In genomic region chr10:62651961-62652360, GRCm38 (mm10) we compare ENCODE assay signal across 8 mouse cellular contexts. TPM values are rescaled to one million over a fixed set of nuclear protein-coding genes. Genes with fewer than 3 reads are reported as not detected.
A peak's percentile ranks its signal among the peaks of the same experiment; 100 is the strongest.
DNase-seq lines count a peak whose midpoint lies in the region; ATAC-seq and TF ChIP-seq lines count a peak whose summit lies in the region.

No protein-coding gene starts in this region.

- H3K4me3 ChIP-seq in heart, embryonic 12.5 days, result peak overlapping the region; percentile 77
- H3K4me3 ChIP-seq in G1E (ENCODE audit: low read depth, low read length), result peak overlapping the region; percentile 82; the same call in 1 of the 2 replicates
- H3K4me3 ChIP-seq in forebrain, postnatal 0 days (ENCODE audit: low read depth, low read length), result peak overlapping the region; percentile 90
- peak overlapping the region; percentile 99 for H3K4me3 ChIP-seq in liver, embryonic 16.5 days (ENCODE audit: low read depth, low read length)

- peaks cover 5% of the 10 kb centered on the region for H3K36me3 ChIP-seq in heart, embryonic 12.5 days
- H3K36me3 ChIP-seq in G1E (replicated peaks), result peaks cover 3% of the 10 kb centered on the region
- no peaks in the 10 kb centered on the region for H3K36me3 ChIP-seq in forebrain, postnatal 0 days (ENCODE audit: insufficient read depth)
- no peaks in the 10 kb centered on the region for H3K36me3 ChIP-seq in liver, embryonic 16.5 days (ENCODE audit: control insufficient read depth, insufficient read depth)

- TF ChIP-seq CTCF in G1E (IDR thresholded peaks at IDR 0.05; ENCODE audit: low read depth, low read length), result no peak
- no peak for TF ChIP-seq CTCF in forebrain, postnatal 0 days (IDR thresholded peaks at IDR 0.05; ENCODE audit: low read depth)

- peaks cover 8% of the 10 kb centered on the region for H3K4me1 ChIP-seq in heart, embryonic 12.5 days (replicated peaks)
- H3K4me1 ChIP-seq in G1E (ENCODE audit: insufficient read depth, low read depth, low read length), result peaks cover 8% of the 10 kb centered on the region; the same call in 1 of the 2 replicates
- peaks cover 12% of the 10 kb centered on the region for H3K4me1 ChIP-seq in forebrain, postnatal 0 days (ENCODE audit: insufficient read depth)
- peaks cover 12% of the 10 kb centered on the region for H3K4me1 ChIP-seq in liver, embryonic 16.5 days (ENCODE audit: control insufficient read depth, low read depth, low read length)

- DNase-seq in heart, postnatal 4 days, result no peak
- DNase-seq in G1E (ENCODE audit: low spot score), result no peak
- no peak for DNase-seq in forebrain, postnatal 0 days
- no peak for DNase-seq in adrenal gland, postnatal 14 days
- DNase-seq in cerebellum, adult 8-10 months, result no peak
- DNase-seq in right cerebral cortex, adult 2 months (ENCODE audit: low spot score in 2 of 2), result no peak

- peak overlapping the region; percentile 85 for H3K4me2 ChIP-seq in heart, embryonic 12.5 days
- H3K4me2 ChIP-seq in forebrain, postnatal 0 days (ENCODE audit: low read depth), result peak overlapping the region; percentile 55
- H3K4me2 ChIP-seq in liver, embryonic 16.5 days (ENCODE audit: low read depth, low read length), result peak overlapping the region; percentile 85

- H3K27me3 ChIP-seq in heart, embryonic 12.5 days (replicated peaks), result no peaks in the 10 kb centered on the region
- no peaks in the 10 kb centered on the region for H3K27me3 ChIP-seq in G1E (ENCODE audit: insufficient read depth, low read length)
- H3K27me3 ChIP-seq in forebrain, postnatal 0 days (ENCODE audit: insufficient read depth, low read length), result no peaks in the 10 kb centered on the region
- no peaks in the 10 kb centered on the region for H3K27me3 ChIP-seq in liver, embryonic 16.5 days (ENCODE audit: control insufficient read depth, insufficient read depth, low read depth, low read length)

- H3K9ac ChIP-seq in heart, embryonic 12.5 days, result peak overlapping the region; percentile 65
- peak overlapping the region; percentile 57 for H3K9ac ChIP-seq in forebrain, postnatal 0 days
- peak overlapping the region; percentile 89 for H3K9ac ChIP-seq in liver, embryonic 16.5 days (ENCODE audit: low read depth, low read length)

- no peaks in the 10 kb centered on the region for H3K9me3 ChIP-seq in heart, embryonic 12.5 days (replicated peaks)
- H3K9me3 ChIP-seq in G1E (replicated peaks), result no peaks in the 10 kb centered on the region
- H3K9me3 ChIP-seq in forebrain, postnatal 0 days (ENCODE audit: low read length), result no peaks in the 10 kb centered on the region
- no peaks in the 10 kb centered on the region for H3K9me3 ChIP-seq in liver, embryonic 16.5 days (replicated peaks; ENCODE audit: control insufficient read depth, low read length)

- peak overlapping the region; percentile 91 for H3K27ac ChIP-seq in heart, embryonic 12.5 days (ENCODE audit: poor library complexity, severe bottlenecking)
- peak overlapping the region; percentile 88 for H3K27ac ChIP-seq in forebrain, postnatal 0 days (ENCODE audit: low read depth, low read length)
- peak overlapping the region; percentile 91 for H3K27ac ChIP-seq in liver, embryonic 16.5 days (ENCODE audit: low read length)

- WGBS in heart, embryonic 12.5 days, result 23% methylated on average over 3 of the region's 3 CpGs
- WGBS in forebrain, postnatal 0 days, result 14% methylated on average over 3 of the region's 3 CpGs
- WGBS in liver, embryonic 16.5 days (ENCODE audit: insufficient replicate concordance), result 20% methylated on average over 3 of the region's 3 CpGs

- no peak for ATAC-seq in heart, embryonic 12.5 days (ENCODE audit: insufficient number of reproducible peaks, low FRiP score)
- ATAC-seq in G1E (ENCODE audit: extremely low read depth, insufficient number of reproducible peaks, low FRiP score, poor library complexity, severe bottlenecking), result no peak
- no peak for ATAC-seq in forebrain, postnatal 0 days
- ATAC-seq in liver, embryonic 16.5 days (ENCODE audit: low read depth), result no peak

RNA-seq across cellular contexts. Expression of gene Ddx50, which starts 0.9 kb away (rescaled TPM):
- 112 and 118 TPM in 2 replicates for polyA plus RNA-seq in heart, embryonic 12.5 days (2016; fragmentation: Nextera tagmentation; extraction: Ambion mirVana)
- 10 to 100 TPM; 95.4 to 99.6 TPM for total RNA-seq in heart, postnatal 4 days (2021)
- 67.5 and 76.6 TPM in 2 replicates for total RNA-seq in G1E (2014; fragmentation: Nextera tagmentation)
- total RNA-seq in G1E (2017), result 54.3 and 58.0 TPM in 2 replicates
- polyA plus RNA-seq in G1E (2012), result 34.5 and 35.4 TPM in 2 replicates
- 77.4 and 91.0 TPM in 2 replicates for total RNA-seq in forebrain, postnatal 0 days (2014; rRNA removed)
- polyA plus RNA-seq in forebrain, postnatal 0 days (2015; fragmentation: Nextera tagmentation; extraction: Ambion mirVana), result 73.1 and 74.5 TPM in 2 replicates
- 34.4 and 35.4 TPM in 2 replicates for polyA plus RNA-seq in liver, embryonic 16.5 days (2015; fragmentation: Nextera tagmentation; extraction: Ambion mirVana)
- 107 and 121 TPM in 2 replicates for total RNA-seq in adrenal gland, postnatal 14 days (2021)

RNA-seq across cellular contexts. Expression of gene Ddx21, which starts 49.9 kb away (rescaled TPM):
- 17.3 and 18.6 TPM in 2 replicates for polyA plus RNA-seq in heart, embryonic 12.5 days (2016; fragmentation: Nextera tagmentation; extraction: Ambion mirVana)
- total RNA-seq in heart, postnatal 4 days (2021), result 10 to 100 TPM; 43.8 to 46.1 TPM
- total RNA-seq in G1E (2014; fragmentation: Nextera tagmentation) (77.7 and 85.9 TPM in 2 replicates), G1E (2017) (66.7 and 81.1 TPM in 2 replicates)
- polyA plus RNA-seq in G1E (2012), result 68.0 and 74.3 TPM in 2 replicates
- 24.2 and 30.7 TPM in 2 replicates for total RNA-seq in forebrain, postnatal 0 days (2014; rRNA removed)
- 10.4 and 11.1 TPM in 2 replicates for polyA plus RNA-seq in forebrain, postnatal 0 days (2015; fragmentation: Nextera tagmentation; extraction: Ambion mirVana)
- polyA plus RNA-seq in liver, embryonic 16.5 days (2015; fragmentation: Nextera tagmentation; extraction: Ambion mirVana), result 9.6 and 10.3 TPM in 2 replicates
- 74.2 and 78.8 TPM in 2 replicates for total RNA-seq in adrenal gland, postnatal 14 days (2021)
